ENCODE assay signal across 51 mouse cellular contexts in genomic region chrX:21220422-21220821, GRCm38 (mm10). TPM values are rescaled to one million over a fixed set of nuclear protein-coding genes. Genes with fewer than 3 reads are reported as not detected.
"Had no signal": no experiment of that assay in that cellular context is flagged by ENCODE, and none has a peak within 500 bp of the region (broad histone marks: within the 10 kb centered on the region; RNA-seq: fewer than 3 reads in every experiment).

No protein-coding gene starts in this region.

- H3K4me1 ChIP-seq: heart, embryonic 10.5 days; heart, embryonic 12.5 days; heart, embryonic 13.5 days; heart, embryonic 15.5 days; hindbrain, embryonic 10.5 days; hindbrain, embryonic 12.5 days; hindbrain, embryonic 13.5 days; hindbrain, embryonic 15.5 days; kidney, embryonic 15.5 days had no signal

- H3K36me3 ChIP-seq: heart, embryonic 10.5 days; heart, embryonic 12.5 days; heart, embryonic 13.5 days; heart, embryonic 15.5 days; hindbrain, embryonic 10.5 days; hindbrain, embryonic 12.5 days; hindbrain, embryonic 13.5 days; hindbrain, embryonic 15.5 days; kidney, embryonic 15.5 days had no signal

- H3K27ac ChIP-seq: heart, embryonic 10.5 days; heart, embryonic 13.5 days; heart, embryonic 15.5 days; hindbrain, embryonic 10.5 days; hindbrain, embryonic 12.5 days; hindbrain, embryonic 13.5 days; hindbrain, embryonic 14.5 days; hindbrain, embryonic 15.5 days; hindbrain, postnatal 0 days; kidney, embryonic 15.5 days; kidney, postnatal 0 days; layer of hippocampus, adult 2 months; left cerebral cortex, adult 2 months had no signal

- H3K9ac ChIP-seq: heart, embryonic 12.5 days; heart, embryonic 13.5 days; heart, embryonic 15.5 days; hindbrain, embryonic 12.5 days; hindbrain, embryonic 13.5 days; hindbrain, embryonic 14.5 days; hindbrain, embryonic 15.5 days; kidney, embryonic 15.5 days had no signal

- ATAC-seq: hindbrain, embryonic 16.5 days; hindbrain, postnatal 0 days; inflammation-experienced regulatory T-cells, adult 6 months; intestine, embryonic 16.5 days had no signal

- H3K27me3 ChIP-seq: heart, embryonic 12.5 days; heart, embryonic 13.5 days; heart, embryonic 15.5 days; hindbrain, embryonic 12.5 days; hindbrain, embryonic 13.5 days; hindbrain, embryonic 15.5 days; kidney, embryonic 15.5 days had no signal

- H3K4me2 ChIP-seq: heart, embryonic 11.5 days; heart, embryonic 12.5 days; heart, embryonic 13.5 days; heart, embryonic 15.5 days; hindbrain, embryonic 12.5 days; hindbrain, embryonic 13.5 days; hindbrain, embryonic 14.5 days; hindbrain, embryonic 15.5 days; kidney, embryonic 15.5 days had no signal

- H3K9me3 ChIP-seq: heart, embryonic 10.5 days; heart, embryonic 13.5 days; heart, embryonic 15.5 days; hindbrain, embryonic 10.5 days; hindbrain, embryonic 12.5 days; hindbrain, embryonic 13.5 days; hindbrain, embryonic 15.5 days; kidney, embryonic 15.5 days had no signal

- H3K4me3 ChIP-seq: heart, embryonic 10.5 days; heart, embryonic 12.5 days; heart, embryonic 13.5 days; heart, embryonic 15.5 days; hindbrain, embryonic 10.5 days; hindbrain, embryonic 12.5 days; hindbrain, embryonic 13.5 days; hindbrain, embryonic 15.5 days; kidney, embryonic 15.5 days; layer of hippocampus, adult 2 months; left cerebral cortex, adult 2 months had no signal

- DNase-seq: heart, postnatal 10 days; heart, postnatal 14 days; heart, postnatal 36 days; heart, postnatal 4 days; kidney, adult 11 months; kidney, adult 18-20 months; kidney, adult 2 months; kidney, adult 8-10 months; kidney, adult 9 months; kidney, postnatal 10 days; kidney, postnatal 14 days; kidney, postnatal 25 days; kidney, postnatal 36 days; kidney, postnatal 4 days; layer of hippocampus, adult 9-11 months; layer of hippocampus, postnatal 36 days had no signal

RNA-seq across cellular contexts. Expression of gene Gm21876, which starts 45.0 kb away (rescaled TPM):
- total RNA-seq: heart, postnatal 10 days; heart, postnatal 14 days; heart, postnatal 25 days; heart, postnatal 36 days; heart, postnatal 4 days; hematopoietic stem cell, adult 5-6 weeks; hindbrain, postnatal 0 days; layer of hippocampus, adult 18-20 months; layer of hippocampus, adult 2 months; layer of hippocampus, adult 8-10 months; layer of hippocampus, postnatal 10 days; layer of hippocampus, postnatal 14 days; layer of hippocampus, postnatal 25 days; layer of hippocampus, postnatal 36 days; left cerebral cortex, adult 18-20 months; left cerebral cortex, adult 2 months; left cerebral cortex, adult 8-10 months had no signal
- polyA plus RNA-seq: heart, embryonic 10.5 days; heart, embryonic 11.5 days; heart, embryonic 12.5 days; heart, embryonic 13.5 days; heart, embryonic 14.5 days; heart, embryonic 15.5 days; heart, embryonic 16.5 days; heart, postnatal 0 days; hindbrain, embryonic 10.5 days; hindbrain, embryonic 11.5 days; hindbrain, embryonic 12.5 days; hindbrain, embryonic 13.5 days; hindbrain, embryonic 14.5 days; hindbrain, embryonic 15.5 days; hindbrain, embryonic 16.5 days; hindbrain, postnatal 0 days; inflammation-experienced regulatory T-cells, adult 6 months; intestine, embryonic 14.5 days; intestine, embryonic 16.5 days; kidney, adult 2 months; kidney, embryonic 14.5 days; kidney, embryonic 15.5 days; kidney, embryonic 16.5 days; kidney, postnatal 0 days; large intestine, adult 2 months had no signal
